Mouse (Mus musculus) C2C12 (cell line): Measurements from ENCODE around the gene Tut7. TPM values are rescaled to one million over a fixed set of nuclear protein-coding genes. Genes with fewer than 3 reads are reported as not detected.
"Not testable (repeated sequence)": the region's sequence is repeated elsewhere in the genome, so short reads cannot be mapped to it uniquely, and the experiment has no call there.

Source experiments
- H3K27me3 ChIP-seq: one replicate; pipeline ENCODE4 v1.6.1; 2011; ENCODE audit not compliant: control insufficient read depth, insufficient read depth, insufficient read length
- H3K36me3 ChIP-seq: one replicate; pipeline ENCODE4 v1.6.1; 2011; ENCODE audit not compliant: control insufficient read depth, insufficient read depth
- H3K4me3 ChIP-seq: one replicate; pipeline ENCODE4 v1.5.1; 2011; ENCODE audit warnings: mild to moderate bottlenecking, control low read depth; ENCODE audit not compliant: poor library complexity, insufficient read depth, severe bottlenecking
- H3K79me2 ChIP-seq: one replicate; pipeline ENCODE4 v1.6.1; 2011; ENCODE audit not compliant: control insufficient read depth, insufficient read depth
- H3K79me3 ChIP-seq: one replicate; pipeline ENCODE4 v1.6.1; 2011; ENCODE audit warnings: low read depth, control low read depth
- H3ac ChIP-seq: one replicate; pipeline ENCODE3; 2011; ENCODE audit warnings: low read depth; ENCODE audit not compliant: control insufficient read depth, insufficient read length
- CEBPB ChIP-seq: IDR thresholded peaks from one replicate; pipeline ENCODE4 v1.6.1; 2011; ENCODE audit warnings: low read depth, mild to moderate bottlenecking, control low read depth, moderate library complexity
- CTCF ChIP-seq: IDR thresholded peaks from one replicate; pipeline ENCODE4 v1.5.1; 2011; ENCODE audit not compliant: control insufficient read depth, insufficient read depth, insufficient read length
- FOSL1 ChIP-seq: IDR thresholded peaks from one replicate; pipeline ENCODE4 v1.8.0; 2011; ENCODE audit warnings: mild to moderate bottlenecking, low read length; ENCODE audit not compliant: poor library complexity, insufficient read depth, severe bottlenecking
- MAX ChIP-seq: IDR thresholded peaks from one replicate; pipeline ENCODE4 v1.6.1; 2011; ENCODE audit warnings: mild to moderate bottlenecking, control low read depth
- MYOD1 ChIP-seq: IDR thresholded peaks from one replicate; pipeline ENCODE4 v1.6.1; 2011; ENCODE audit warnings: low read depth; ENCODE audit not compliant: control insufficient read depth, insufficient read length
- MYOG ChIP-seq: IDR thresholded peaks from one replicate; pipeline ENCODE4 v1.6.1; 2011; ENCODE audit not compliant: control insufficient read depth, insufficient read length; ENCODE audit errors: extremely low read depth
- USF1 ChIP-seq: IDR thresholded peaks from one replicate; pipeline ENCODE4 v1.6.1; 2011; ENCODE audit warnings: low read depth, mild to moderate bottlenecking, control low read depth, moderate library complexity
- polyA plus RNA-seq: library from polyadenylated mRNA; unstranded; fragments of >200 nt; fragmentation: generic; extraction: Trizol; gene quantifications from one replicate; pipeline ENCODE4 v1.2.1, GENCODE M21; 2012; ENCODE audit warnings: missing spikeins

The Tut7 gene
- polyA plus RNA-seq, 1 experiment = 13.7 TPM

GRCm38 (mm10) chr13:59798306-59798705, 24.6 kb downstream of the Tut7 start:
- H3K36me3 ChIP-seq = peaks cover 75% of the 10 kb centered on the region

GRCm38 (mm10) chr13:59796466-59796848, 26.5 kb downstream of the Tut7 start:
- H3K4me3 ChIP-seq = no peak overlapping the region
- no peak overlapping the region for H3ac ChIP-seq
- peaks cover 72% of the 10 kb centered on the region for H3K36me3 ChIP-seq
- H3K27me3 ChIP-seq = no peaks in the 10 kb centered on the region
- no peaks in the 10 kb centered on the region for H3K79me3 ChIP-seq
- TF ChIP-seq CEBPB (no peak), MAX (no peak), CTCF (no peak), MYOD1 (no peak)
- H3K79me2 ChIP-seq = no peaks in the 10 kb centered on the region

More at GRCm38 (mm10) chr13:59798306-59798705, 24.6 kb downstream of the Tut7 start:
- no peaks in the 10 kb centered on the region for H3K79me2 ChIP-seq
- H3K4me3 ChIP-seq = no peak overlapping the region
- no peak overlapping the region for H3ac ChIP-seq
- TF ChIP-seq FOSL1 (no peak), MAX (no peak)
- no peaks in the 10 kb centered on the region for H3K79me3 ChIP-seq
- no peaks in the 10 kb centered on the region for H3K27me3 ChIP-seq

- TF ChIP-seq MYOD1 (no peak), CTCF (no peak)
- Histone ChIP-seq H3ac (no peak overlapping the region), H3K79me2 (no peaks in the 10 kb centered on the region), H3K27me3 (no peaks in the 10 kb centered on the region), H3K4me3 (no peak overlapping the region), H3K79me3 (no peaks in the 10 kb centered on the region), H3K36me3 (peaks cover 71% of the 10 kb centered on the region)
These were observed 27.0 kb downstream of the Tut7 start for GRCm38 (mm10) chr13:59795807-59796465.

- no peak overlapping the region for H3ac ChIP-seq
- TF ChIP-seq CTCF = no peak
- no peak for TF ChIP-seq USF1
- no peak for TF ChIP-seq FOSL1
- no peak for TF ChIP-seq MAX
- no peak for TF ChIP-seq MYOD1
- no peak for TF ChIP-seq MYOG
- no peak for TF ChIP-seq CEBPB
- H3K4me3 ChIP-seq = no peak overlapping the region
- H3K79me2 ChIP-seq = no peaks in the 10 kb centered on the region
- H3K27me3 ChIP-seq = no peaks in the 10 kb centered on the region
- peaks cover 69% of the 10 kb centered on the region for H3K36me3 ChIP-seq
- H3K79me3 ChIP-seq = no peaks in the 10 kb centered on the region
These were observed 28.2 kb downstream of the Tut7 start for GRCm38 (mm10) chr13:59794786-59795185.

- TF ChIP-seq USF1 (no peak), CTCF (no peak), MAX (no peak), FOSL1 (no peak), CEBPB (no peak), MYOD1 (no peak), MYOG (no peak)
- Histone ChIP-seq H3K4me3 (no peak within 1 kb of the TSS), H3K79me3 (no peaks in the 10 kb centered on the region), H3ac (no peak within 1 kb of the TSS), H3K79me2 (no peaks in the 10 kb centered on the region), H3K36me3 (peaks cover 96% of the 10 kb centered on the region), H3K27me3 (no peaks in the 10 kb centered on the region)
These were observed 40.8 kb downstream of the Tut7 start, which contains the start of gene Gm49354 for GRCm38 (mm10) chr13:59782145-59782544. Gm49354 (minus strand) TSS chr13:59782245.

- H3ac ChIP-seq, H3K79me2 ChIP-seq, H3K79me3 ChIP-seq, H3K4me3 ChIP-seq, H3K27me3 ChIP-seq: not testable (repeated sequence)
- peaks cover 90% of the 10 kb centered on the region for H3K36me3 ChIP-seq
These were observed 43.1 kb downstream of the Tut7 start for GRCm38 (mm10) chr13:59779744-59780264.

- Histone ChIP-seq H3K4me3 (no peak overlapping the region), H3K36me3 (peaks cover 86% of the 10 kb centered on the region), H3K27me3 (no peaks in the 10 kb centered on the region), H3K79me2 (no peaks in the 10 kb centered on the region), H3K79me3 (no peaks in the 10 kb centered on the region), H3ac (no peak overlapping the region)
- TF ChIP-seq USF1 (no peak), CEBPB (no peak), CTCF (no peak), MYOG (no peak), MAX (no peak), FOSL1 (no peak), MYOD1 (no peak)
These were observed 43.7 kb downstream of the Tut7 start for GRCm38 (mm10) chr13:59779213-59779612.
